Mouse (Mus musculus): ENCODE results near the gene Tspan13.

- TF ChIP-seq CTCF (IDR thresholded peaks at IDR 0.05; ENCODE audit: control insufficient read depth, insufficient read depth, insufficient read length) (no peak), USF1 (IDR thresholded peaks at IDR 0.05; ENCODE audit: low read depth) (no peak), FOSL1 (IDR thresholded peaks at IDR 0.05; ENCODE audit: insufficient read depth, low read length, poor library complexity, severe bottlenecking) (no peak), MAX (IDR thresholded peaks at IDR 0.05) (no peak)
Measured at GRCm38 (mm10) chr12:36039541-36040084, 2.7 kb downstream of the Tspan13 start.
